Mouse (Mus musculus): ENCODE data around the gene Frem1. TPM values are rescaled to one million over a fixed set of nuclear protein-coding genes. Genes with fewer than 3 reads are reported as not detected.
A peak's percentile ranks its signal among the peaks of the same experiment; 100 is the strongest.

Frem1 gene
- polyA plus RNA-seq, 1 experiment from 2014 or later = 2.2 TPM

GRCm38 (mm10) chr4:83004086-83004485 is 48.1 kb downstream of the Frem1 start:
- no peaks in the 10 kb centered on the region for H3K4me1 ChIP-seq (ENCODE audit: control insufficient read depth, insufficient read depth, low read depth, low read length)
- no peaks in the 10 kb centered on the region for H3K36me3 ChIP-seq (ENCODE audit: control insufficient read depth, insufficient read depth, low read length)
- H3K9me3 ChIP-seq (ENCODE audit: control insufficient read depth, low read length) = no peaks in the 10 kb centered on the region
- H3K9ac ChIP-seq (ENCODE audit: low read depth, low read length) = no peak overlapping the region
- no peaks in the 10 kb centered on the region for H3K27me3 ChIP-seq (replicated peaks; ENCODE audit: control insufficient read depth, insufficient read depth, low read length)
- 83% methylated on average over 5 of the region's 5 CpGs for WGBS
- H3K4me3 ChIP-seq (ENCODE audit: low read length) = no peak overlapping the region
- ATAC-seq = no peak
- no peak overlapping the region; the same call in 1 of the 2 replicates for H3K27ac ChIP-seq (ENCODE audit: low read depth, low read length)
- no peak overlapping the region for H3K4me2 ChIP-seq (ENCODE audit: low read length)

- H3K27ac ChIP-seq (ENCODE audit: low read depth, low read length) = no peak overlapping the region
- no peak overlapping the region for H3K4me3 ChIP-seq (ENCODE audit: low read length)
- H3K9ac ChIP-seq (ENCODE audit: low read depth, low read length) = no peak overlapping the region
- no peaks in the 10 kb centered on the region for H3K36me3 ChIP-seq (ENCODE audit: control insufficient read depth, insufficient read depth, low read length)
- H3K4me2 ChIP-seq (ENCODE audit: low read length) = no peak overlapping the region
- WGBS = 92% methylated on average over 3 of the region's 3 CpGs
- H3K4me1 ChIP-seq (ENCODE audit: control insufficient read depth, insufficient read depth, low read depth, low read length) = no peaks in the 10 kb centered on the region
- no peaks in the 10 kb centered on the region for H3K9me3 ChIP-seq (ENCODE audit: control insufficient read depth, low read length)
- no peaks in the 10 kb centered on the region for H3K27me3 ChIP-seq (replicated peaks; ENCODE audit: control insufficient read depth, insufficient read depth, low read length)
- ATAC-seq = no peak
Observed at GRCm38 (mm10) chr4:82992042-82992441, 60.1 kb downstream of the Frem1 start.

GRCm38 (mm10) chr4:82990973-82991695 is 61.0 kb downstream of the Frem1 start:
- WGBS = 45% methylated on average over 7 of the region's 7 CpGs
- H3K27ac ChIP-seq (ENCODE audit: low read depth, low read length) = no peak overlapping the region
- ATAC-seq = no peak

GRCm38 (mm10) chr4:82972381-82972780 is 79.8 kb downstream of the Frem1 start:
- no peak overlapping the region for H3K4me2 ChIP-seq (ENCODE audit: low read length)
- no peak overlapping the region for H3K9ac ChIP-seq (ENCODE audit: low read depth, low read length)
- no peaks in the 10 kb centered on the region for H3K27me3 ChIP-seq (replicated peaks; ENCODE audit: control insufficient read depth, insufficient read depth, low read length)
- no peak overlapping the region; the same call in 1 of the 2 replicates for H3K27ac ChIP-seq (ENCODE audit: low read depth, low read length)
- H3K4me3 ChIP-seq (ENCODE audit: low read length) = no peak overlapping the region
- no peaks in the 10 kb centered on the region for H3K36me3 ChIP-seq (ENCODE audit: control insufficient read depth, insufficient read depth, low read length)
- WGBS = 62% methylated on average over 4 of the region's 4 CpGs
- H3K9me3 ChIP-seq (ENCODE audit: control insufficient read depth, low read length) = no peaks in the 10 kb centered on the region
- ATAC-seq = 0 out of 2 replicates have a peak, but pooled peaks have one; percentile 37
- no peaks in the 10 kb centered on the region; the same call in 1 of the 2 replicates for H3K4me1 ChIP-seq (ENCODE audit: control insufficient read depth, insufficient read depth, low read depth, low read length)

More at GRCm38 (mm10) chr4:82990973-82991695, 61.0 kb downstream of the Frem1 start:
- H3K9ac ChIP-seq (ENCODE audit: low read depth, low read length) = no peak overlapping the region
- H3K4me2 ChIP-seq (ENCODE audit: low read length) = no peak overlapping the region
- no peaks in the 10 kb centered on the region for H3K4me1 ChIP-seq (ENCODE audit: control insufficient read depth, insufficient read depth, low read depth, low read length)
- no peaks in the 10 kb centered on the region for H3K27me3 ChIP-seq (replicated peaks; ENCODE audit: control insufficient read depth, insufficient read depth, low read length)
- H3K36me3 ChIP-seq (ENCODE audit: control insufficient read depth, insufficient read depth, low read length) = no peaks in the 10 kb centered on the region
- H3K9me3 ChIP-seq (ENCODE audit: control insufficient read depth, low read length) = no peaks in the 10 kb centered on the region
- no peak overlapping the region for H3K4me3 ChIP-seq (ENCODE audit: low read length)

- no peaks in the 10 kb centered on the region; the same call in 1 of the 2 replicates for H3K4me1 ChIP-seq (ENCODE audit: control insufficient read depth, insufficient read depth, low read depth, low read length)
- ATAC-seq = peak; percentile 42; the same call in 1 of the 2 replicates
- no peak overlapping the region for H3K9ac ChIP-seq (ENCODE audit: low read depth, low read length)
- no peak overlapping the region for H3K27ac ChIP-seq (ENCODE audit: low read depth, low read length)
- WGBS = 60% methylated on average over 12 of the region's 12 CpGs
- H3K9me3 ChIP-seq (ENCODE audit: control insufficient read depth, low read length) = no peaks in the 10 kb centered on the region
- H3K4me3 ChIP-seq (ENCODE audit: low read length) = no peak overlapping the region
- H3K36me3 ChIP-seq (ENCODE audit: control insufficient read depth, insufficient read depth, low read length) = no peaks in the 10 kb centered on the region
- no peaks in the 10 kb centered on the region for H3K27me3 ChIP-seq (replicated peaks; ENCODE audit: control insufficient read depth, insufficient read depth, low read length)
- no peak overlapping the region for H3K4me2 ChIP-seq (ENCODE audit: low read length)
Observed at GRCm38 (mm10) chr4:82970901-82971648, 81.1 kb downstream of the Frem1 start.

- WGBS = 74% methylated on average over 1 of the region's 1 CpGs
Observed at GRCm38 (mm10) chr4:82961024-82961423, 91.1 kb downstream of the Frem1 start.

GRCm38 (mm10) chr4:82957827-82958538 is 94.2 kb downstream of the Frem1 start:
- ATAC-seq = peak; percentile 84

More at GRCm38 (mm10) chr4:82961024-82961423, 91.1 kb downstream of the Frem1 start:
- Histone ChIP-seq H3K4me3 (ENCODE audit: low read length) (no peak overlapping the region), H3K9ac (ENCODE audit: low read depth, low read length) (no peak overlapping the region), H3K27me3 (replicated peaks; ENCODE audit: control insufficient read depth, insufficient read depth, low read length) (no peaks in the 10 kb centered on the region), H3K4me1 (ENCODE audit: control insufficient read depth, insufficient read depth, low read depth, low read length) (no peaks in the 10 kb centered on the region; the same call in 1 of the 2 replicates), H3K27ac (ENCODE audit: low read depth, low read length) (no peak overlapping the region), H3K4me2 (ENCODE audit: low read length) (no peak overlapping the region), H3K36me3 (ENCODE audit: control insufficient read depth, insufficient read depth, low read length) (no peaks in the 10 kb centered on the region), H3K9me3 (ENCODE audit: control insufficient read depth, low read length) (no peaks in the 10 kb centered on the region)
- no peak for ATAC-seq

GRCm38 (mm10) chr4:82953992-82954391 is 98.1 kb downstream of the Frem1 start:
- ATAC-seq = no peak
- Histone ChIP-seq H3K27ac (ENCODE audit: low read depth, low read length) (no peak overlapping the region), H3K4me2 (ENCODE audit: low read length) (no peak overlapping the region), H3K9me3 (ENCODE audit: control insufficient read depth, low read length) (no peaks in the 10 kb centered on the region), H3K4me1 (ENCODE audit: control insufficient read depth, insufficient read depth, low read depth, low read length) (no peaks in the 10 kb centered on the region; the same call in 1 of the 2 replicates), H3K27me3 (replicated peaks; ENCODE audit: control insufficient read depth, insufficient read depth, low read length) (no peaks in the 10 kb centered on the region), H3K36me3 (ENCODE audit: control insufficient read depth, insufficient read depth, low read length) (no peaks in the 10 kb centered on the region), H3K4me3 (ENCODE audit: low read length) (no peak overlapping the region), H3K9ac (ENCODE audit: low read depth, low read length) (no peak overlapping the region)
- 44% methylated on average over 4 of the region's 4 CpGs for WGBS

More at GRCm38 (mm10) chr4:82957827-82958538, 94.2 kb downstream of the Frem1 start:
- no peaks in the 10 kb centered on the region for H3K9me3 ChIP-seq (ENCODE audit: control insufficient read depth, low read length)
- H3K9ac ChIP-seq (ENCODE audit: low read depth, low read length) = no peak overlapping the region
- H3K4me3 ChIP-seq (ENCODE audit: low read length) = no peak overlapping the region
- H3K27me3 ChIP-seq (replicated peaks; ENCODE audit: control insufficient read depth, insufficient read depth, low read length) = no peaks in the 10 kb centered on the region
- no peak overlapping the region for H3K27ac ChIP-seq (ENCODE audit: low read depth, low read length)
- peak overlapping the region; percentile 3; the same call in 1 of the 2 replicates for H3K4me2 ChIP-seq (ENCODE audit: low read length)
- no peaks in the 10 kb centered on the region for H3K36me3 ChIP-seq (ENCODE audit: control insufficient read depth, insufficient read depth, low read length)
- WGBS = 56% methylated on average over 14 of the region's 14 CpGs
- no peaks in the 10 kb centered on the region; the same call in 1 of the 2 replicates for H3K4me1 ChIP-seq (ENCODE audit: control insufficient read depth, insufficient read depth, low read depth, low read length)
